Mouse (Mus musculus) intestine, postnatal 0 days (tissue): ENCODE results near the gene Il17re. TPM values are rescaled to one million over a fixed set of nuclear protein-coding genes. Genes with fewer than 3 reads are reported as not detected.

ENCODE experiments used
- ATAC-seq: fragments of 200-750 bp; cut with Nextera tagmentation; 2 replicates; pipeline ENCODE4 v1.8.0; 2017; ENCODE audit warnings: mild to moderate bottlenecking, moderate TSS enrichment, moderate library complexity
- H3K27ac ChIP-seq: fragments of 300-500 bp; sonication (generic); 2 replicates; pipeline ENCODE4 v1.5.1; 2014; ENCODE audit warnings: mild to moderate bottlenecking, low read depth, low read length, moderate library complexity
- H3K27me3 ChIP-seq: fragments of 300-500 bp; sonication (generic); replicated peaks from 2 replicates; pipeline ENCODE4 v1.6.1; 2014; ENCODE audit warnings: low read length, mixed read lengths; ENCODE audit not compliant: control insufficient read depth, insufficient read depth
- H3K36me3 ChIP-seq: fragments of 300-500 bp; sonication (generic); 2 replicates; pipeline ENCODE4 v1.6.1; 2014; ENCODE audit warnings: mild to moderate bottlenecking, moderate library complexity; ENCODE audit not compliant: control insufficient read depth, insufficient read depth
- H3K4me1 ChIP-seq: fragments of 300-500 bp; sonication (generic); replicated peaks from 2 replicates; pipeline ENCODE4 v1.6.1; 2014; ENCODE audit warnings: antibody characterized with exemption, low read length, mixed read lengths; ENCODE audit not compliant: control insufficient read depth, insufficient read depth
- H3K4me2 ChIP-seq: fragments of 300-500 bp; sonication (generic); replicated peaks from 2 replicates; pipeline ENCODE4 v1.6.1; 2014; ENCODE audit warnings: low read depth, mild to moderate bottlenecking, moderate library complexity
- H3K4me3 ChIP-seq: fragments of 300-500 bp; sonication (generic); 2 replicates; pipeline ENCODE4 v1.5.1; 2014; ENCODE audit warnings: low read depth, low read length
- H3K9ac ChIP-seq: fragments of 300-500 bp; sonication (generic); 2 replicates; pipeline ENCODE4 v1.6.1; 2014; ENCODE audit warnings: mild to moderate bottlenecking, low read depth, low read length
- H3K9me3 ChIP-seq: fragments of 300-500 bp; sonication (generic); 2 replicates; pipeline ENCODE4 v1.6.1; 2016; ENCODE audit warnings: mixed run types; ENCODE audit not compliant: control insufficient read depth
- CTCF ChIP-seq: sonication (generic); IDR thresholded peaks from 2 replicates; pipeline ENCODE4 v1.5.1; 2016; ENCODE audit warnings: low read depth, mild to moderate bottlenecking, control low read depth, antibody characterized with exemption, moderate library complexity
- WGBS: fragments of 180-500 bp; shearing (Covaris S2); extraction: QIAGEN DNeasy Blood & Tissue Kit; methylation state at CpG from one replicate; pipeline ENCODE4 v1.1.7; 2014; 5-methylcytosine and 5-hydroxymethylcytosine counted together
- polyA plus RNA-seq: library from polyadenylated mRNA; unstranded; fragments of >200 nt; fragmentation: Nextera tagmentation; extraction: Ambion mirVana; gene quantifications from 2 replicates; pipeline ENCODE4 v1.2.1, GENCODE M21; 2015

Gene Il17re
- polyA plus RNA-seq, 1 experiment from 2014 or later = 2.3 TPM

- H3K9ac ChIP-seq = no peak within 1 kb of the TSS
- WGBS = 3% methylated on average over 28 of the region's 32 CpGs
- 0 out of 2 replicates have a peak within 1 kb of the TSS, but pooled peaks have one; percentile 3 for H3K4me3 ChIP-seq
- no peaks in the 10 kb centered on the region for H3K9me3 ChIP-seq
- no peaks in the 10 kb centered on the region for H3K36me3 ChIP-seq
- peak within 1 kb of the TSS; percentile 24 for H3K4me2 ChIP-seq
- TF ChIP-seq CTCF = no peak
- H3K27ac ChIP-seq = no peak within 1 kb of the TSS
- 0 out of 2 replicates have a peak, but pooled peaks have one; percentile 41 for ATAC-seq
- H3K4me1 ChIP-seq = no peaks in the 10 kb centered on the region
- peaks cover 21% of the 10 kb centered on the region; the same call in 1 of the 2 replicates for H3K27me3 ChIP-seq
These were observed 43.3 kb downstream of the Il17re start, which contains the start of gene Prrt3 for GRCm38 (mm10) chr6:113501388-113502084. TSS of gene Prrt3 (minus strand) at chr6:113501931.

GRCm38 (mm10) chr6:113502801-113503200, 44.5 kb downstream of the Il17re start:
- Histone ChIP-seq H3K4me3 (no peak overlapping the region), H3K9ac (no peak overlapping the region), H3K9me3 (no peaks in the 10 kb centered on the region), H3K4me1 (no peaks in the 10 kb centered on the region), H3K36me3 (no peaks in the 10 kb centered on the region), H3K4me2 (no peak overlapping the region), H3K27ac (no peak overlapping the region), H3K27me3 (peaks cover 18% of the 10 kb centered on the region; the same call in 1 of the 2 replicates)
- ATAC-seq = no peak
- WGBS = 84% methylated on average over 2 of the region's 2 CpGs
- no peak for TF ChIP-seq CTCF

- no peaks in the 10 kb centered on the region for H3K36me3 ChIP-seq
- H3K4me1 ChIP-seq = no peaks in the 10 kb centered on the region
- TF ChIP-seq CTCF = no peak
- no peak overlapping the region for H3K4me3 ChIP-seq
- ATAC-seq = no peak
- H3K27ac ChIP-seq = no peak overlapping the region
- no peaks in the 10 kb centered on the region for H3K9me3 ChIP-seq
- H3K27me3 ChIP-seq = peaks cover 16% of the 10 kb centered on the region; the same call in 1 of the 2 replicates
- 71% methylated on average over 1 of the region's 1 CpGs for WGBS
- H3K9ac ChIP-seq = no peak overlapping the region
- H3K4me2 ChIP-seq = no peak overlapping the region
These were observed 47.4 kb downstream of the Il17re start for GRCm38 (mm10) chr6:113505689-113506088.

- Histone ChIP-seq H3K36me3 (no peaks in the 10 kb centered on the region), H3K4me3 (no peak overlapping the region), H3K9me3 (no peaks in the 10 kb centered on the region), H3K4me1 (no peaks in the 10 kb centered on the region), H3K27ac (no peak overlapping the region), H3K27me3 (0 out of 2 replicates have a peak, but pooled peaks cover 2% of the 10 kb centered on the region), H3K9ac (no peak overlapping the region), H3K4me2 (no peak overlapping the region)
- no peak for ATAC-seq
- TF ChIP-seq CTCF = no peak
These were observed 48.8 kb downstream of the Il17re start for GRCm38 (mm10) chr6:113507130-113507529.

- H3K27ac ChIP-seq = no peak overlapping the region
- no peak for ATAC-seq
- TF ChIP-seq CTCF = no peak
These were observed 50.1 kb downstream of the Il17re start for GRCm38 (mm10) chr6:113508272-113508946.

GRCm38 (mm10) chr6:113508947-113509280, 50.6 kb downstream of the Il17re start:
- Histone ChIP-seq H3K9me3 (no peaks in the 10 kb centered on the region), H3K4me2 (no peak overlapping the region), H3K4me1 (no peaks in the 10 kb centered on the region), H3K27ac (no peak overlapping the region), H3K36me3 (peaks cover 8% of the 10 kb centered on the region), H3K9ac (no peak overlapping the region), H3K27me3 (no peaks in the 10 kb centered on the region), H3K4me3 (no peak overlapping the region)
- no peak for TF ChIP-seq CTCF
- ATAC-seq = no peak
- 60% methylated on average over 5 of the region's 5 CpGs for WGBS

More at GRCm38 (mm10) chr6:113508272-113508946, 50.1 kb downstream of the Il17re start:
- no peaks in the 10 kb centered on the region for H3K9me3 ChIP-seq
- H3K36me3 ChIP-seq = peaks cover 3% of the 10 kb centered on the region; the same call in 1 of the 2 replicates
- H3K4me2 ChIP-seq = no peak overlapping the region
- H3K4me3 ChIP-seq = no peak overlapping the region
- 64% methylated on average over 7 of the region's 7 CpGs for WGBS
- H3K4me1 ChIP-seq = no peaks in the 10 kb centered on the region
- no peak overlapping the region for H3K9ac ChIP-seq
- H3K27me3 ChIP-seq = no peaks in the 10 kb centered on the region
